Mouse (Mus musculus): ENCODE data around the gene Krt6a. TPM values are rescaled to one million over a fixed set of nuclear protein-coding genes. Genes with fewer than 3 reads are reported as not detected.
"Not testable (repeated sequence)": the region's sequence is repeated elsewhere in the genome, so short reads cannot be mapped to it uniquely, and the experiment has no call there.

Krt6a gene
- polyA plus RNA-seq, 1 experiment from 2014 or later = 0.09 TPM

- Histone ChIP-seq H3K4me2 (ENCODE audit: low read depth) (no peak overlapping the region), H3K9me3 (ENCODE audit: control insufficient read depth, low read length) (no peaks in the 10 kb centered on the region), H3K36me3 (ENCODE audit: control insufficient read depth, insufficient read depth, low read length) (no peaks in the 10 kb centered on the region), H3K4me1 (ENCODE audit: control insufficient read depth, insufficient read depth, low read length) (no peaks in the 10 kb centered on the region), H3K27me3 (ENCODE audit: control insufficient read depth, insufficient read depth, low read length) (no peaks in the 10 kb centered on the region), H3K9ac (ENCODE audit: low read length) (no peak overlapping the region), H3K4me3 (ENCODE audit: low read depth, low read length) (no peak overlapping the region), H3K27ac (ENCODE audit: low read depth, low read length) (no peak overlapping the region)
- WGBS = 72% methylated on average over 11 of the region's 11 CpGs
- ATAC-seq (ENCODE audit: insufficient read depth, low FRiP score, low TSS enrichment) (no peak), DNase-seq (ENCODE audit: low spot score) (no peak)
These were observed 14.6 kb upstream of the Krt6a start for GRCm38 (mm10) chr15:101708683-101709082.

- Histone ChIP-seq H3K9ac (ENCODE audit: low read length) (no peak overlapping the region), H3K27me3 (ENCODE audit: control insufficient read depth, insufficient read depth, low read length) (no peaks in the 10 kb centered on the region), H3K4me3 (ENCODE audit: low read depth, low read length) (no peak overlapping the region), H3K4me2 (ENCODE audit: low read depth) (no peak overlapping the region), H3K9me3 (ENCODE audit: control insufficient read depth, low read length) (no peaks in the 10 kb centered on the region), H3K27ac (ENCODE audit: low read depth, low read length) (no peak overlapping the region), H3K4me1 (ENCODE audit: control insufficient read depth, insufficient read depth, low read length) (no peaks in the 10 kb centered on the region), H3K36me3 (ENCODE audit: control insufficient read depth, insufficient read depth, low read length) (no peaks in the 10 kb centered on the region)
- DNase-seq (ENCODE audit: low spot score) (no peak), ATAC-seq (ENCODE audit: insufficient read depth, low FRiP score, low TSS enrichment) (no peak)
- WGBS = 91% methylated on average over 9 of the region's 9 CpGs
These were observed 13.3 kb upstream of the Krt6a start for GRCm38 (mm10) chr15:101707454-101707853.

- Histone ChIP-seq H3K4me2 (ENCODE audit: low read depth) (no peak overlapping the region), H3K9me3 (ENCODE audit: control insufficient read depth, low read length) (no peaks in the 10 kb centered on the region), H3K4me3 (ENCODE audit: low read depth, low read length) (no peak overlapping the region), H3K4me1 (ENCODE audit: control insufficient read depth, insufficient read depth, low read length) (no peaks in the 10 kb centered on the region), H3K36me3 (ENCODE audit: control insufficient read depth, insufficient read depth, low read length) (no peaks in the 10 kb centered on the region), H3K9ac (ENCODE audit: low read length) (no peak overlapping the region), H3K27ac (ENCODE audit: low read depth, low read length) (no peak overlapping the region), H3K27me3 (ENCODE audit: control insufficient read depth, insufficient read depth, low read length) (no peaks in the 10 kb centered on the region)
- ATAC-seq (ENCODE audit: insufficient read depth, low FRiP score, low TSS enrichment) (no peak), DNase-seq (ENCODE audit: low spot score) (no peak)
- 72% methylated on average over 4 of the region's 4 CpGs for WGBS
These were observed 10.0 kb upstream of the Krt6a start for GRCm38 (mm10) chr15:101704066-101704465.

GRCm38 (mm10) chr15:101702380-101702779 is 8.3 kb upstream of the Krt6a start:
- H3K4me1 ChIP-seq (ENCODE audit: control insufficient read depth, insufficient read depth, low read length) = no peaks in the 10 kb centered on the region
- 16% methylated on average over 2 of the region's 2 CpGs for WGBS
- no peaks in the 10 kb centered on the region for H3K9me3 ChIP-seq (ENCODE audit: control insufficient read depth, low read length)
- H3K9ac ChIP-seq (ENCODE audit: low read length) = no peak overlapping the region
- H3K27ac ChIP-seq (ENCODE audit: low read depth, low read length) = no peak overlapping the region
- H3K4me2 ChIP-seq (ENCODE audit: low read depth) = no peak overlapping the region
- H3K36me3 ChIP-seq (ENCODE audit: control insufficient read depth, insufficient read depth, low read length) = no peaks in the 10 kb centered on the region
- ATAC-seq (ENCODE audit: insufficient read depth, low FRiP score, low TSS enrichment) = no peak
- no peak for DNase-seq (ENCODE audit: low spot score)
- no peaks in the 10 kb centered on the region for H3K27me3 ChIP-seq (ENCODE audit: control insufficient read depth, insufficient read depth, low read length)
- no peak overlapping the region for H3K4me3 ChIP-seq (ENCODE audit: low read depth, low read length)

- Histone ChIP-seq H3K9me3 (ENCODE audit: control insufficient read depth, low read length) (no peaks in the 10 kb centered on the region), H3K4me3 (ENCODE audit: low read depth, low read length) (no peak overlapping the region), H3K4me2 (ENCODE audit: low read depth) (no peak overlapping the region), H3K9ac (ENCODE audit: low read length) (no peak overlapping the region), H3K36me3 (ENCODE audit: control insufficient read depth, insufficient read depth, low read length) (no peaks in the 10 kb centered on the region), H3K27ac (ENCODE audit: low read depth, low read length) (no peak overlapping the region), H3K4me1 (ENCODE audit: control insufficient read depth, insufficient read depth, low read length) (no peaks in the 10 kb centered on the region), H3K27me3 (ENCODE audit: control insufficient read depth, insufficient read depth, low read length) (no peaks in the 10 kb centered on the region)
- ATAC-seq (ENCODE audit: insufficient read depth, low FRiP score, low TSS enrichment) = no peak
- DNase-seq (ENCODE audit: low spot score) = no peak
- 88% methylated on average over 8 of the region's 8 CpGs for WGBS
These were observed 5.8 kb upstream of the Krt6a start for GRCm38 (mm10) chr15:101699866-101700265.

- DNase-seq (ENCODE audit: low spot score) (no peak), ATAC-seq (ENCODE audit: insufficient read depth, low FRiP score, low TSS enrichment) (no peak)
- Histone ChIP-seq H3K9ac (ENCODE audit: low read length) (no peak overlapping the region), H3K36me3 (ENCODE audit: control insufficient read depth, insufficient read depth, low read length) (no peaks in the 10 kb centered on the region), H3K4me3 (ENCODE audit: low read depth, low read length) (no peak overlapping the region), H3K4me2 (ENCODE audit: low read depth) (no peak overlapping the region), H3K9me3 (ENCODE audit: control insufficient read depth, low read length) (no peaks in the 10 kb centered on the region), H3K4me1 (ENCODE audit: control insufficient read depth, insufficient read depth, low read length) (no peaks in the 10 kb centered on the region), H3K27me3 (ENCODE audit: control insufficient read depth, insufficient read depth, low read length) (no peaks in the 10 kb centered on the region), H3K27ac (ENCODE audit: low read depth, low read length) (no peak overlapping the region)
- 63% methylated on average over 3 of the region's 3 CpGs for WGBS
These were observed 5.1 kb upstream of the Krt6a start for GRCm38 (mm10) chr15:101699192-101699591.

- Histone ChIP-seq H3K36me3 (ENCODE audit: control insufficient read depth, insufficient read depth, low read length) (no peaks in the 10 kb centered on the region), H3K4me1 (ENCODE audit: control insufficient read depth, insufficient read depth, low read length) (no peaks in the 10 kb centered on the region), H3K9ac (ENCODE audit: low read length) (no peak overlapping the region), H3K27ac (ENCODE audit: low read depth, low read length) (no peak overlapping the region), H3K4me3 (ENCODE audit: low read depth, low read length) (no peak overlapping the region), H3K9me3 (ENCODE audit: control insufficient read depth, low read length) (no peaks in the 10 kb centered on the region), H3K27me3 (ENCODE audit: control insufficient read depth, insufficient read depth, low read length) (no peaks in the 10 kb centered on the region), H3K4me2 (ENCODE audit: low read depth) (no peak overlapping the region)
- DNase-seq (ENCODE audit: low spot score) (no peak), ATAC-seq (ENCODE audit: insufficient read depth, low FRiP score, low TSS enrichment) (no peak)
- 77% methylated on average over 8 of the region's 8 CpGs for WGBS
These were observed 3.5 kb upstream of the Krt6a start for GRCm38 (mm10) chr15:101697326-101698188.

GRCm38 (mm10) chr15:101690460-101690859 is 3.6 kb downstream of the Krt6a start:
- H3K9me3 ChIP-seq (ENCODE audit: control insufficient read depth, low read length); H3K4me1 ChIP-seq (ENCODE audit: control insufficient read depth, insufficient read depth, low read length); H3K36me3 ChIP-seq (ENCODE audit: control insufficient read depth, insufficient read depth, low read length); H3K4me3 ChIP-seq (ENCODE audit: low read depth, low read length); H3K4me2 ChIP-seq (ENCODE audit: low read depth); H3K27me3 ChIP-seq (ENCODE audit: control insufficient read depth, insufficient read depth, low read length); ATAC-seq (ENCODE audit: insufficient read depth, low FRiP score, low TSS enrichment); DNase-seq (ENCODE audit: low spot score); H3K9ac ChIP-seq (ENCODE audit: low read length); H3K27ac ChIP-seq (ENCODE audit: low read depth, low read length): not testable (repeated sequence)
- 90% methylated on average over 5 of the region's 5 CpGs for WGBS

- Histone ChIP-seq H3K36me3 (ENCODE audit: control insufficient read depth, insufficient read depth, low read length) (no peaks in the 10 kb centered on the region), H3K4me1 (ENCODE audit: control insufficient read depth, insufficient read depth, low read length) (no peaks in the 10 kb centered on the region), H3K27ac (ENCODE audit: low read depth, low read length) (no peak overlapping the region), H3K4me3 (ENCODE audit: low read depth, low read length) (no peak overlapping the region), H3K27me3 (ENCODE audit: control insufficient read depth, insufficient read depth, low read length) (no peaks in the 10 kb centered on the region), H3K4me2 (ENCODE audit: low read depth) (no peak overlapping the region), H3K9ac (ENCODE audit: low read length) (no peak overlapping the region), H3K9me3 (ENCODE audit: control insufficient read depth, low read length) (no peaks in the 10 kb centered on the region)
- no peak for ATAC-seq (ENCODE audit: insufficient read depth, low FRiP score, low TSS enrichment)
- no peak for DNase-seq (ENCODE audit: low spot score)
- 78% methylated on average over 2 of the region's 2 CpGs for WGBS
These were observed 5.9 kb downstream of the Krt6a start for GRCm38 (mm10) chr15:101688161-101688560.

All from neural tube, embryonic 11.5 days (tissue).